Mouse (Mus musculus) gonadal fat pad, adult 2 months (tissue): ENCODE data around the gene Shc3. TPM values are rescaled to one million over a fixed set of nuclear protein-coding genes. Genes with fewer than 3 reads are reported as not detected.

Source experiments
- DNase-seq: peaks from one replicate; pipeline ENCODE4 v3.0.0-alpha.2; 2012; ENCODE audit warnings: low read depth
- polyA plus RNA-seq: library from polyadenylated mRNA; depleted of rRNA; stranded (reverse); fragments of >200 nt; gene quantifications from 2 replicates; pipeline ENCODE4 v1.2.3, GENCODE M21; 2012

Shc3 gene
- polyA plus RNA-seq, 1 experiment: 0.34 TPM

- no peak for DNase-seq
These were observed 151.4 kb downstream of the Shc3 start for GRCm38 (mm10) chr13:51417796-51418195.

- no peak for DNase-seq
These were observed 152.5 kb downstream of the Shc3 start for GRCm38 (mm10) chr13:51416727-51417126.

- DNase-seq: no peak
These were observed 155.8 kb downstream of the Shc3 start for GRCm38 (mm10) chr13:51413461-51413860.

- no peak for DNase-seq
These were observed 157.4 kb downstream of the Shc3 start for GRCm38 (mm10) chr13:51411696-51412430.

GRCm38 (mm10) chr13:51411243-51411642 lies 158.0 kb downstream of the Shc3 start:
- no peak for DNase-seq

- no peak for DNase-seq
These were observed 159.2 kb downstream of the Shc3 start for GRCm38 (mm10) chr13:51409936-51410481.

- DNase-seq: no peak
These were observed 160.7 kb downstream of the Shc3 start, which contains the start of gene S1pr3 for GRCm38 (mm10) chr13:51408519-51409001. Gene S1pr3 (plus strand): TSS chr13:51408639.

GRCm38 (mm10) chr13:51407541-51408217 lies 161.5 kb downstream of the Shc3 start:
- no peak for DNase-seq

GRCm38 (mm10) chr13:51405731-51406320 lies 163.4 kb downstream of the Shc3 start:
- DNase-seq: no peak

GRCm38 (mm10) chr13:51404566-51404965 lies 164.7 kb downstream of the Shc3 start:
- no peak for DNase-seq

- no peak for DNase-seq
These were observed 168.3 kb downstream of the Shc3 start for GRCm38 (mm10) chr13:51400736-51401501.

- DNase-seq: peak; percentile 37
These were observed 169.0 kb downstream of the Shc3 start for GRCm38 (mm10) chr13:51400186-51400719.

GRCm38 (mm10) chr13:51399562-51399961 lies 169.7 kb downstream of the Shc3 start:
- DNase-seq: no peak

- DNase-seq: no peak
These were observed 171.4 kb downstream of the Shc3 start for GRCm38 (mm10) chr13:51397861-51398260.

- DNase-seq: no peak
These were observed 177.0 kb downstream of the Shc3 start for GRCm38 (mm10) chr13:51392256-51392655.

- DNase-seq: no peak
These were observed 177.8 kb downstream of the Shc3 start for GRCm38 (mm10) chr13:51391359-51391916.

GRCm38 (mm10) chr13:51390398-51390797 lies 178.8 kb downstream of the Shc3 start:
- DNase-seq: no peak

- DNase-seq: no peak
These were observed 181.3 kb downstream of the Shc3 start for GRCm38 (mm10) chr13:51387908-51388307.

- no peak for DNase-seq
These were observed 184.3 kb downstream of the Shc3 start for GRCm38 (mm10) chr13:51384899-51385298.

GRCm38 (mm10) chr13:51381498-51381897 lies 187.7 kb downstream of the Shc3 start:
- no peak for DNase-seq
